Mouse (Mus musculus): ENCODE measurements around the gene Vti1a. TPM values are rescaled to one million over a fixed set of nuclear protein-coding genes. Genes with fewer than 3 reads are reported as not detected.

Gene Vti1a
- polyA plus RNA-seq, 1 experiment from 2014 or later = 27.4 TPM

DNA sequence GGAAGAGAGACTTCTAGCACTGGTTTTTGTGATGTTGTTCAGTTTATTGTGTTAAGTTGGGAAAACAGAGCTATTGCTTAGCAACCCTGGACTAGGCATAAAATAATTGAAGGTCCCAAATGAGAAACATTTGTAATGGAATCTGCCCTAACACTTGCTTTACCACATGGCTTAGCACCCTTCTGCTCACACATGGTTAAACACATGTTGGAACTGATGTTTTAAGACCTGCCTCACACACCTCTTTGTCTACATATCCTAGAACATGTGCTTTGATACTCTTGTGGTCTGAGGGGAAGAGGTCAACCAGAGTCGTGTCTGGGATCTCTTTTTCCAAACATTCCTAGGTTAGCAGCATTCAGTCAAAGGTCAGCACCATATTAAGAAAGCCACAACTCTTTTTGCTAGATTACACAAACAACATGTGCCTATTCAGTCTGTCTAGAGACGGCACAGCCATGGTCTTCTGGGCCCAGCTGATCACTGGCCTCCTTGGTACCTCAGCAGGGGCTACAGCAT is 210.7 kb downstream of the Vti1a start:
- ATAC-seq = no peak
- H3K27ac ChIP-seq (ENCODE audit: low read length) = no peak overlapping the region
- no peak overlapping the region for H3K4me3 ChIP-seq (ENCODE audit: low read length)

DNA sequence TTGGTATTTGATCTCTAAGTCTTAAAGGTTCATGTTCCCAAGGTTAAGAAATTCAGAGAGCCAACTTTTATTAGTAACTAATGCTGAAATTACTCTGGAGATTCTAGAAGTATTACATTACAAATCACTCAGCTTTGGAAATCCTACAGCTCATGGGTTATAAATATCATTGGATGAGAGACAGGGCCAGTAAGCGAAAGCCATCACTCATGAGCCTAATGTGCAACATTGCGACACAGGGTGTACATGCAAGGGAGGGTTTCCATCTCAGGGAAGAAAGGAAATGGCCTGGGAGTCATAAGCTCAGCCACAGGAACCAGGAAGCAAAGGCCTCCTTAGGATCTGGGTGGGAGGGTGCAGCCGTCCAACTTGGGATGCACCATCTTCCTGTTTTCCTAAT is 213.9 kb downstream of the Vti1a start:
- no peak overlapping the region for H3K4me2 ChIP-seq (ENCODE audit: low read depth, low read length)
- no peak overlapping the region for H3K4me3 ChIP-seq (ENCODE audit: low read length)
- no peak overlapping the region for H3K9ac ChIP-seq (ENCODE audit: low read depth, low read length)
- H3K27ac ChIP-seq (ENCODE audit: low read length) = no peak overlapping the region
- H3K4me1 ChIP-seq (ENCODE audit: control insufficient read depth, insufficient read depth, low read length) = no peaks in the 10 kb centered on the region
- ATAC-seq = no peak
- H3K9me3 ChIP-seq (ENCODE audit: control insufficient read depth, low read length) = no peaks in the 10 kb centered on the region
- no peaks in the 10 kb centered on the region for H3K27me3 ChIP-seq (replicated peaks; ENCODE audit: control insufficient read depth, insufficient read depth, low read length)
- no peaks in the 10 kb centered on the region for H3K36me3 ChIP-seq (ENCODE audit: control insufficient read depth, insufficient read depth, low read length)
- WGBS = 68% methylated on average over 3 of the region's 3 CpGs

More for the DNA sequence above, 210.7 kb downstream of the Vti1a start:
- Histone ChIP-seq H3K9me3 (ENCODE audit: control insufficient read depth, low read length) (no peaks in the 10 kb centered on the region), H3K4me2 (ENCODE audit: low read depth, low read length) (no peak overlapping the region), H3K9ac (ENCODE audit: low read depth, low read length) (no peak overlapping the region), H3K4me1 (ENCODE audit: control insufficient read depth, insufficient read depth, low read length) (no peaks in the 10 kb centered on the region), H3K27me3 (replicated peaks; ENCODE audit: control insufficient read depth, insufficient read depth, low read length) (no peaks in the 10 kb centered on the region), H3K36me3 (ENCODE audit: control insufficient read depth, insufficient read depth, low read length) (no peaks in the 10 kb centered on the region)
- 39% methylated on average over 2 of the region's 2 CpGs for WGBS

DNA sequence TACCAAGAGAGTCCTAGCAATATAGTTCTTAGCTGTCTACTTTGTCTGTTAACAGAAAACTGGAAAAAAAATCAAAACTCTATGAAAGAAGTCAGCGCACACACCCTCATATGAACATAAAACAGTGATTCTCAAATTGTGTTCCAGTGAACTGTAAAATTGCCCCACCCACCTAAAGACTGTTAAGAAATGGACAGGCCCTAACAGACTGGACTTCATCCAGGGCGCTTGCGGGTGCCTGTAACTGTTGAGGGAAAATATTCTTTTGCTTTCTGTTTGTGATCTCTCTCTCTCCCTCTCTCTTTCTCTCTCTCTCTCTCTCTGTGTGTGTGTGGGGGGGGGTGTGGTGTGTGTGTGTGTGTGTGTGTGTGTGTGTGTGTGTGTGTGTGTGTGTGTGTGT is 216.6 kb downstream of the Vti1a start:
- ATAC-seq = no peak
- WGBS = 68% methylated on average over 3 of the region's 3 CpGs
- Histone ChIP-seq H3K27me3 (replicated peaks; ENCODE audit: control insufficient read depth, insufficient read depth, low read length) (no peaks in the 10 kb centered on the region), H3K4me3 (ENCODE audit: low read length) (no peak overlapping the region), H3K36me3 (ENCODE audit: control insufficient read depth, insufficient read depth, low read length) (no peaks in the 10 kb centered on the region), H3K9me3 (ENCODE audit: control insufficient read depth, low read length) (no peaks in the 10 kb centered on the region), H3K4me2 (ENCODE audit: low read depth, low read length) (no peak overlapping the region), H3K27ac (ENCODE audit: low read length) (no peak overlapping the region), H3K9ac (ENCODE audit: low read depth, low read length) (no peak overlapping the region), H3K4me1 (ENCODE audit: control insufficient read depth, insufficient read depth, low read length) (no peaks in the 10 kb centered on the region)

DNA sequence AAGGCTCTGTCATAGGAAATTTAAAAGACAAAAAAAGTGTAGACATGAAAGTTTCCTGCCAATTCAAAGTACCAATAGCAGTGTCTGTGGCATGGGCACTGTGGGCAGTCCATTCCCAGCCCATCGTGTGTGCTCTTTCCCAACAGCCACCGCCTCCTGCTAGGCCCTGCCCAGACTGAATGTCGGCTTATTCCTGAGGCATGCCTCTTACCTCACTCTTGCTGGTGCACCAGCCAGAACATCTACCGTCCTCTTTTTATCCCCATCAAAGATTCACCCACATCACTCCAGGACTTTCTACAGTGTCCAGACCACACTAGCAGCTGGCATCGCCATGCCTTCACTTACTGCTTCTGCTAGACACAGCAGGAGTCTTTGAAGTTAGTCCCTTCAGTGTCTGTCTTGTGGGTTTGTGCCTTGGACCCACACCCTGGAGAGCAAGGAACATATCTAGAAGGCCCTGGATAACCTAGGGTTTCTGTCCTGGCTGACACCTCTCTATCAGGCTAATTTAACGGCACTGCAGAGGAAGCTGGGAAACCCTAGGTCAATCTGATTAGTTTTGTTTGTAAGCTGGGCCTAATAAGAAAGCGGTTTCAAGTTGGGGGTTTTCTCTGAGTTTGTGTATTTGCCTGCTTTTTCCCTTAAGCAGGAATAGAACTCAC is 220.3 kb downstream of the Vti1a start:
- Histone ChIP-seq H3K9me3 (ENCODE audit: control insufficient read depth, low read length) (no peaks in the 10 kb centered on the region), H3K27ac (ENCODE audit: low read length) (no peak overlapping the region), H3K4me2 (ENCODE audit: low read depth, low read length) (no peak overlapping the region), H3K9ac (ENCODE audit: low read depth, low read length) (no peak overlapping the region), H3K36me3 (ENCODE audit: control insufficient read depth, insufficient read depth, low read length) (no peaks in the 10 kb centered on the region), H3K4me3 (ENCODE audit: low read length) (no peak overlapping the region), H3K4me1 (ENCODE audit: control insufficient read depth, insufficient read depth, low read length) (no peaks in the 10 kb centered on the region), H3K27me3 (replicated peaks; ENCODE audit: control insufficient read depth, insufficient read depth, low read length) (no peaks in the 10 kb centered on the region)
- WGBS = 84% methylated on average over 7 of the region's 7 CpGs
- no peak for ATAC-seq

DNA sequence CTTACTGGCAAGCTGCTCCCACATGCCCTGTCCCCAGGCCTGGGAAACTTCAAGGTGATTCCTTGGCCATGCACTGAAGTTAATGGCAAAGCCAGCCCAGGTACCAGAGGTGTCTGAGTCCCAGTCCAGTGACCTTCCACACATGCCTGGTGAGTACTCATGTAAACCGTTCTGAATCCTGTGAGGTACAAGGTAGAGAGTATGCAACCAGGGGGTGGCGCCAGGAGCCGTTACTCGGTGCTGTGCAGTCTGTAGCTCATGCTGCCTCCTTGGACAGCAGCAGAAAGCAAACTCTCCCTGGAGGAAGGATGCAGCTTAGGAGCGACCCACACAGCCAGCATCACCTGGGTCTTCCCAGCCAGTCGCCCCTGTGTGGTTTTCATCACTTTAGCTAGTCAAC is 221.6 kb downstream of the Vti1a start:
- H3K4me1 ChIP-seq (ENCODE audit: control insufficient read depth, insufficient read depth, low read length) = peaks cover 9% of the 10 kb centered on the region
- no peaks in the 10 kb centered on the region for H3K36me3 ChIP-seq (ENCODE audit: control insufficient read depth, insufficient read depth, low read length)
- no peak overlapping the region for H3K27ac ChIP-seq (ENCODE audit: low read length)
- no peak overlapping the region for H3K9ac ChIP-seq (ENCODE audit: low read depth, low read length)
- WGBS = 30% methylated on average over 6 of the region's 6 CpGs
- peak; percentile 74 for ATAC-seq
- H3K9me3 ChIP-seq (ENCODE audit: control insufficient read depth, low read length) = no peaks in the 10 kb centered on the region
- no peak overlapping the region for H3K4me2 ChIP-seq (ENCODE audit: low read depth, low read length)
- no peaks in the 10 kb centered on the region for H3K27me3 ChIP-seq (replicated peaks; ENCODE audit: control insufficient read depth, insufficient read depth, low read length)
- no peak overlapping the region for H3K4me3 ChIP-seq (ENCODE audit: low read length)

DNA sequence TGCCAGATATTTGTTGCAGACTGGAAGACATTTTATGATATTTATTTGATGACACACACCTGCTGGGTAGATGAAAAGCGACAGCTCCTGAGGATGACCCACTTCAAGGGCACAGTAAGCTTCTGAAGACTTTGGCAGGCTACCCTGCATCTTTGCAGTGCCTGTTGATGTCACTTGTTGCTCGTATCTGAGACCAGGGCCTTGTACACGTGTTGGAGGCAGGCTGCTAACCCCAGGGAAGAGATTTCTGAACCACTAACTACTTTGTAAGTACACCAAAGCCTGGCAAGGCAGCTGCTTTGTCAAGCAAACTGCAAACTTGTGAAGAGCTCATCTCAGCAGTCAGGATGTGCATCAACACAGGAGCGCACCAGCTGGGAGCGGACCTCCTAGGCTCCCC is 225.5 kb downstream of the Vti1a start:
- ATAC-seq = no peak
- peaks cover 14% of the 10 kb centered on the region for H3K4me1 ChIP-seq (ENCODE audit: control insufficient read depth, insufficient read depth, low read length)
- no peaks in the 10 kb centered on the region for H3K9me3 ChIP-seq (ENCODE audit: control insufficient read depth, low read length)
- 81% methylated on average over 5 of the region's 5 CpGs for WGBS
- H3K27me3 ChIP-seq (replicated peaks; ENCODE audit: control insufficient read depth, insufficient read depth, low read length) = no peaks in the 10 kb centered on the region
- H3K4me2 ChIP-seq (ENCODE audit: low read depth, low read length) = no peak overlapping the region
- H3K27ac ChIP-seq (ENCODE audit: low read length) = no peak overlapping the region
- H3K4me3 ChIP-seq (ENCODE audit: low read length) = no peak overlapping the region
- H3K36me3 ChIP-seq (ENCODE audit: control insufficient read depth, insufficient read depth, low read length) = no peaks in the 10 kb centered on the region
- H3K9ac ChIP-seq (ENCODE audit: low read depth, low read length) = no peak overlapping the region

DNA sequence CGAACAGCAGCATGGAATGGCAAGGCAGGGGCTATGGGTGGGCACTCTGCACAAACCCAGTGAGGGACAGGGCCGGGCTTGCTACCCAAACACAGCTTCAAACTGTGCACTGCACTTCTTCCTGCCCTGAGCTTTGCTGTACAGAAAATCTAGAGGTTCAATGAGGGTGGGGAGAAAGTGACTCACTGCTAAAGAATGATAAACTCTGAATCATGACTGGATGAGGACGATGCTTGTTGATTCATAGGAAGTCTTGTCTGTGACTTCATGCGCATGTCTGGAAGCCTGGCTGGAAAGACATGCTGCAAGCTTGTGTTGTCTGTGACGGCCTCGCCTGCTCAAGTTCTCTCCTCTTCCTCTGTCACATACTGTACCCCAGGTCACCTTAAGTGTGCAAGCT is 226.4 kb downstream of the Vti1a start:
- H3K9ac ChIP-seq (ENCODE audit: low read depth, low read length) = 0 out of 2 replicates have a peak overlapping the region, but pooled peaks have one; percentile 7
- H3K27me3 ChIP-seq (replicated peaks; ENCODE audit: control insufficient read depth, insufficient read depth, low read length) = no peaks in the 10 kb centered on the region
- 37% methylated on average over 6 of the region's 6 CpGs for WGBS
- H3K4me1 ChIP-seq (ENCODE audit: control insufficient read depth, insufficient read depth, low read length) = peaks cover 14% of the 10 kb centered on the region
- H3K4me3 ChIP-seq (ENCODE audit: low read length) = no peak overlapping the region
- peak; percentile 62 for ATAC-seq
- no peak overlapping the region for H3K4me2 ChIP-seq (ENCODE audit: low read depth, low read length)
- no peaks in the 10 kb centered on the region for H3K36me3 ChIP-seq (ENCODE audit: control insufficient read depth, insufficient read depth, low read length)
- peak overlapping the region; percentile 61; the same call in 1 of the 2 replicates for H3K27ac ChIP-seq (ENCODE audit: low read length)
- no peaks in the 10 kb centered on the region for H3K9me3 ChIP-seq (ENCODE audit: control insufficient read depth, low read length)

DNA sequence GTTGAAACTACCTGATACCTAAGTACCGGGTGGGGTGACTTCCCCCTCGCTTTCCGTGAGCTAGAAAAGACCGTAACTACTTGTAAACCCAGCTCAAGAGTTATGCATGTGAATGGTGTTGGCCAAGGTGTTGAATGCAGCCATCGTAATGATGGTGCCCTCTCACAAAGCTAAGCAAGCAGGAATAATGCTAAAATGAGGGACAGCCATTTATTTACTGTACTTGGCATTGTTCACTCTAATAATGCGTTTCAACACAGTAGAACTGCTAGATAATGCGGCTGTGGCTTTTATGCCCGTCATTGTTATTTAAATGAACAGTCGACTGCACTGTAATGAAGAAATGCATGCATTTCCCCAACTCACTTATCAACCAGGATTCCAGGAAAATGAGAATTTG is 227.1 kb downstream of the Vti1a start:
- H3K4me3 ChIP-seq (ENCODE audit: low read length) = no peak overlapping the region
- no peak for ATAC-seq
- WGBS = 87% methylated on average over 9 of the region's 9 CpGs

DNA sequence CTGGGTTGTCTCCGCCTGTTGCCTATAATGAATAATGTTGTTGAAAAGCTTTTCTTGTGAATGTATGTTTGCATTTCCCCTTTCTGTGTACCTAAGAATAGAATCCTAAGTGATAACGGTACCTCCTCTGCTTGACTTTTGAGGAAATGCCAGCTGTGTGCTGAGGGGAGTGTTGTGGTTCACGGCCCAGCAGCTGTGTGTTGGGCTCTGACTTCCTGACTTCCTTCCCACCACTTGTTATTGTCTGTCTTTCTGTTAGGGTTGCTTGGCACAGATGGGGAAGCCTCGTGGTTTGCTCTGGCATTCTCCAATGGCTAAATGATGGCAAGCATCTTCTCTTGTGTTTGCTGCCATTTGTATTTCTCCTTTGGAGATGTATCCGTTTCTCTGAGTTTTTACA is 228.4 kb downstream of the Vti1a start:
- H3K4me3 ChIP-seq (ENCODE audit: low read length) = no peak overlapping the region
- H3K4me2 ChIP-seq (ENCODE audit: low read depth, low read length) = no peak overlapping the region
- no peak overlapping the region for H3K9ac ChIP-seq (ENCODE audit: low read depth, low read length)
- H3K27ac ChIP-seq (ENCODE audit: low read length) = no peak overlapping the region
- H3K36me3 ChIP-seq (ENCODE audit: control insufficient read depth, insufficient read depth, low read length) = no peaks in the 10 kb centered on the region
- no peaks in the 10 kb centered on the region for H3K9me3 ChIP-seq (ENCODE audit: control insufficient read depth, low read length)
- H3K4me1 ChIP-seq (ENCODE audit: control insufficient read depth, insufficient read depth, low read length) = peaks cover 14% of the 10 kb centered on the region
- ATAC-seq = no peak
- WGBS = 64% methylated on average over 5 of the region's 5 CpGs
- no peaks in the 10 kb centered on the region for H3K27me3 ChIP-seq (replicated peaks; ENCODE audit: control insufficient read depth, insufficient read depth, low read length)

More for the DNA sequence above, 227.1 kb downstream of the Vti1a start:
- H3K27me3 ChIP-seq (replicated peaks; ENCODE audit: control insufficient read depth, insufficient read depth, low read length) = no peaks in the 10 kb centered on the region
- no peak overlapping the region for H3K27ac ChIP-seq (ENCODE audit: low read length)
- H3K9me3 ChIP-seq (ENCODE audit: control insufficient read depth, low read length) = no peaks in the 10 kb centered on the region
- no peaks in the 10 kb centered on the region for H3K36me3 ChIP-seq (ENCODE audit: control insufficient read depth, insufficient read depth, low read length)
- no peak overlapping the region for H3K4me2 ChIP-seq (ENCODE audit: low read depth, low read length)
- no peak overlapping the region for H3K9ac ChIP-seq (ENCODE audit: low read depth, low read length)
- H3K4me1 ChIP-seq (ENCODE audit: control insufficient read depth, insufficient read depth, low read length) = peaks cover 14% of the 10 kb centered on the region

DNA sequence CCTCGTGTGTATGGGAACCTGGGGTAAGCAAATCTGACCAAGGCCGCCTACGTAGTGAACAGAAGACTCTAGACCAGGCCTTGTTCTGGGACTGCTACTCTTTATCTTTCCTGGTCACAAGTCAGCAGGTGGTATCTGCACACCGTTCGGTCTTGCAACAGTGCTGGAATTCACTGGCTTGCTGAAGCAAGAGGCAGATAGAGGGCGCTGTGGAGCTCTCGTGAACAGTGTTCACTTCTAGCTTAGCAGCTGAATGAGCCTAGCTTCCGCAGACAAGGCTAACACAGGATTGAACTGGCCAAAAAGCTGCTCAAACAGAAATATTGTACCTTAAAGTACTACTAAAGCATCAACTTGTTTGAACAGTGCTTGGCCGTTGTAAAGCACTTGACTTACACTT is 229.4 kb downstream of the Vti1a start:
- no peaks in the 10 kb centered on the region for H3K36me3 ChIP-seq (ENCODE audit: control insufficient read depth, insufficient read depth, low read length)
- ATAC-seq = peak; percentile 81
- peaks cover 14% of the 10 kb centered on the region for H3K4me1 ChIP-seq (ENCODE audit: control insufficient read depth, insufficient read depth, low read length)
- WGBS = 33% methylated on average over 9 of the region's 9 CpGs
- H3K4me3 ChIP-seq (ENCODE audit: low read length) = no peak overlapping the region
- no peak overlapping the region for H3K27ac ChIP-seq (ENCODE audit: low read length)
- no peak overlapping the region for H3K4me2 ChIP-seq (ENCODE audit: low read depth, low read length)
- no peaks in the 10 kb centered on the region for H3K27me3 ChIP-seq (replicated peaks; ENCODE audit: control insufficient read depth, insufficient read depth, low read length)
- H3K9me3 ChIP-seq (ENCODE audit: control insufficient read depth, low read length) = no peaks in the 10 kb centered on the region
- H3K9ac ChIP-seq (ENCODE audit: low read depth, low read length) = no peak overlapping the region
